Mouse (Mus musculus) right cerebral cortex, postnatal 4 days (tissue): Measurements from ENCODE around the gene Dpy19l1.

Experiments
- DNase-seq: peaks from one replicate; pipeline ENCODE4 v3.0.0-alpha.2; 2022

Dpy19l1 gene

GRCm38 (mm10) chr9:24503067-24503857 lies at the start of gene Dpy19l1:
Gene Dpy19l1 (minus strand): TSS chr9:24503140.
- DNase-seq: peak; percentile 89

DNA sequence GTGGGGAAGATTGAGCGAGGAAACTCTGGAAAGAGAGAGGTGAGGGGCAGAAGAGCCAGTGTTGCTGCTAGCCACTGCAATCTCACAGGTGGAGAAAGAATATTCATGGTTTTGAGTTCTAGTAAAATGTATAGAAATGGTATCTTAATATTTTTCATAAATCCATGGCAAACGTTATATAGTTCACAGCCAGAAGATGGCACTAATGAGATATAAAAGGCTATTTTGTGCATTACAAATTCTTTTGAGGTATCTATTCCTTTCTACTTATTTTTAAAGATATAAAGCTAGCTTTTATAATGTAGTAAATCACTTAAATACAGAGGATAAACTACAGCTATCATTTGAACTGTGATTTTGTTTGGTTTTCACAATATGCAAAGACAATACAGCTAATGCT lies 35.2 kb upstream of the Dpy19l1 start:
- DNase-seq: no peak

DNA sequence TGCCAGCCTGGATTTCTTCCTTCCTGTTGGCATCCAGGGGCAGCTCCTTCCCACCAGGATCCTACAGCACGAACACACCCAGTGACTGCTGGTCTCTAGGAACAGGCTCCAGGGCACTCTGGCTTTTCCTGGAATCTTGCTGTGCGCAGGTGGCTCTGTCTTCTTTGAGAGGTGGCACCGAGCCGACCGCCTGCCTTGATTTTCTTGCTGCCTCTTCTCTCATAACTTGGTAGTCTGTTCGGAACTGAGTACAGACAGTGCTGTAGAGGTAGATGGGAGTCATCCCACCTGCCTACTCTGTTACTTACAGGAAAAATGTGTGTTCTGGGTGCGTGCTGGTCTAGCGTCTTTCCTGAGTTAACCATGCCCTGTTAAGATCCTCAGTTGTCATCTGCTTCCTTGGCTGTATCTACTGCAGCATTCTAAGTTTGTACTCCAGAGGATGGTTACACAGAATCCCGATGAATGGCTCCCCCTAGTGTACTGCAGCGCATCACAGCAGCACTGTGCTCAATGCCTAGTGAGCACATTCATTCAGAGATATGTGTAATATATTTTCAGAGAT lies 13.7 kb upstream of the Dpy19l1 start:
- DNase-seq: peak; percentile 74

GRCm38 (mm10) chr9:24514078-24514469 lies 11.1 kb upstream of the Dpy19l1 start:
- DNase-seq: no peak

DNA sequence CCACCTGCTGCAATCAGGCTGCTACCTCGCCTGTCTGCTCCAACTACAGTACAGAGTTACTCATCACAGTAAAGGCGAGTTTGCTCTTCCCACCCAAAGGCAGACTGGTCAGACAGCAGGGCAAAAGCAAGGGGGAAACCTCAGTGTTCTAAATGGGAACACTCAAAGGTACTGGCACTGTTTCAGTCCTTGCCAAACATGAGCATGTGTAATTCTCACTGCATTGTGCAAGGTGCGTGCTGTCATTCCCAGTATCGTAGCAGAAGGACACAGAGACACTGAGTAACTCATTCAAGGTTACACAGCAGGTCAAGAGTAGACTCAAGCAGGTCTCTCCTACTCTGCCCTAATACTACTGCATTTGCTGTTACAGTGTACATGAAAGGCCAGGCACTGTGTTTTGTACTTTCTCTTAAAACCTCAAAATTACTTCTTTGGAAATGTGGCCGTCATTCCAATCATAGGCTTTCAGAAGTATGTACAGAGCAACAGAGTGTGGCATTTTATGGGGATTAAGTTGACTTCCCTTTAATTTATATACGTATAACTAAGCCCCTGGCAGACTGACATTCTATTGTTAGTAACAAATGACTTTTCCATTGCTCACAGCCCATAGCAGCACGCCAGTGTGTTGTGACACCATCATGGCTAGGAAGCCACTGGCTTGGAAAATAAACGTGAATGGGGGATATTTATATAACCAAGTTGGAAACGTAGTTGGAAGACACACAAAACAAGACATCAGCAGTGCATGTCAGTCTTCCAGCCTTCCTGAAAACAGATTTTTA lies 10.5 kb upstream of the Dpy19l1 start:
- no peak for DNase-seq

- DNase-seq: no peak
These were observed 9.2 kb upstream of the Dpy19l1 start for GRCm38 (mm10) chr9:24512121-24512539.

- DNase-seq: no peak
These were observed 8.6 kb upstream of the Dpy19l1 start for GRCm38 (mm10) chr9:24511371-24512120.

GRCm38 (mm10) chr9:24508880-24509279 lies 5.9 kb upstream of the Dpy19l1 start:
- DNase-seq: no peak

GRCm38 (mm10) chr9:24506510-24506909 lies 3.6 kb upstream of the Dpy19l1 start:
- DNase-seq: no peak

DNA sequence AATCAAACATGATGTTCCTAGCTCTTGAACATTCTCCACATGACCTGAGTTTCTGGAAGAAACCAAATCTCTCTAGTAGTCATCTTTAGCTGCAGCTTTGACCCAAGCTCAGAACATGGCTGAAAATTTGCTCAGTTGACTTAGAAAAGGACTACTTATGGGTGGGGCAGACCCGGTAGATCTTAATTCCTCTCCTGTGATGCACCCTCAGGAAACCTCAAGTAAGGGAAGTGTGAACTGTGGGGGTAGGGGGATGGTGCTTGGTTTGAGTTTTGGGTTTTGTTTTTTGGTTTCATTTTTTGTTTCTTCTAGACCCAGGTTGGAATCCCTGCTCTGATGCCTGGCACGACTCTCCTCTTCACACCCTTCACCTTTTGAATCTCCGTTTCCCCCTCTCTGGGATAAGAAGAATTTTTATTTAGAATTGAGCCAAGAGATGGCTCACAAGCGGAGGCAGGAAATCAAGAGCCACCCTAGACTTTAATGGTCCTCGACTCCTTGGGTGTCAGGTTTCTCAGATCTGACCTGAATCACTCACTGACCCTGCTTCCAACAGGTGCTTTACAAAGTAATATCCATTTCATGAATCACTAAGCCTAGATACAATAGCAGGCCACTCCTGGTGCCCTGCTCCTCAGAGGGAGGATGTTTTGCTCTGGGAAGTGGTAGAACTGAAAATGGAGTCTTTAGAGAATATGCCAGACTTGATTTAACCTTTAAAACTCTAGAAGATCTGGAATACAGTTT lies 2.2 kb upstream of the Dpy19l1 start:
- no peak for DNase-seq

DNA sequence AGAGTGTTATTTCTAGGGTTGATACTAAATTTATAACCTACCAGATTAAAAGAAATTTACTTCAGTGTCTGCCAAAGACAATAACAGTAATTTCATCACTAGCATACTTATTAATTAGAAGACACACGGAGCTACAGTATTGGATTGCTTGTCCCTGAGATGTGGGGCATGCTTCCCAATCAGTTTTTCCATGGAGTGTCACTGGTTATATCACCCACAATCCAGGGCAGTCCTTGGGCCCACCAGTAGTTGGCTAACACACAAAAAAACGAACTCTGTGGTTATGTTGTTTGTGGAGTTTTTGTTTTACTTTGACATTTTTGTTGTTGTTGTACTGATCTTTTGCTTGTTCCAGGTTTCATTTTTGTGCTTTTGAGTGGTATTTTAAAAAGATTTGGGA lies 1.4 kb upstream of the Dpy19l1 start:
- no peak for DNase-seq

DNA sequence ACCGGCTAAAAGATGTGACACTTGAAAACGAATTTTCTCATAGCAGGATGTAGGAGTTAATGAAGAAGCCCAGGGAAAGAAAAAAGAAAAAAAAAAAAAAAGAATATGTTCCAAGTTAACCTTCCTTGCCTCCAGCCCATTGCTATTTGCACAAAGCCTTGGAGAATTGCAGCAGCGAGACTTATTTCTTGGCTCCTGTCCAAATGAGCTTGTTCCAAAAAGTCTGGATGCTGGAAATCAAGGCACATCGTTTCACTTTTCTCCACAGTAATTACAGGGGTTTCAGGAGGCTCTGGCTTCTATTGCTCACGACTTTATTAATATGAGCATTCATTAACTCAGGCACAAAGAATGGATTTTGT lies 899 bp upstream of the Dpy19l1 start:
- no peak for DNase-seq

DNA sequence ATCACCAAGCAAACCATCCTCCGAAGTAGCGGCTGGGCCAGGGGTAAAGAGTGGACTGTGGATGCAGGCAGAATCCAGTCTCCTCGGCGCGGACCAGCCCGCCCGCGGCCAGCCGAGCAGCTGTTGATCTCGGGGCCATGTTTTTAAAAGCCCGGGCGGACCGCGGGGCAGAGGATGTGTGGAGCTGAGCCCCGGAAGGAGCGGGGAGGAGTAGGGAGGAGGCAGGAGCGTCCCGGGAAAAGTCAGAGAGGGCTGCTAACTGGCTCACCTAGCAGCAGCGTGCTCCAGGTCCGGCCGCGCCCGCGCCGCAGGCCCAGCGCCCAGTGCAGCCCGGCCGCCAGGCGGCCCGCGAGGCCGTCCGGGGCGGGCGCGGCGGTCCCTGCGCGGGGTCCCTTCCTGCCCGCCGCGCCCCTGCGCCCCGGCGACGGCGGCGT lies 352 bp downstream of the Dpy19l1 start:
- DNase-seq: peak; percentile 44

DNA sequence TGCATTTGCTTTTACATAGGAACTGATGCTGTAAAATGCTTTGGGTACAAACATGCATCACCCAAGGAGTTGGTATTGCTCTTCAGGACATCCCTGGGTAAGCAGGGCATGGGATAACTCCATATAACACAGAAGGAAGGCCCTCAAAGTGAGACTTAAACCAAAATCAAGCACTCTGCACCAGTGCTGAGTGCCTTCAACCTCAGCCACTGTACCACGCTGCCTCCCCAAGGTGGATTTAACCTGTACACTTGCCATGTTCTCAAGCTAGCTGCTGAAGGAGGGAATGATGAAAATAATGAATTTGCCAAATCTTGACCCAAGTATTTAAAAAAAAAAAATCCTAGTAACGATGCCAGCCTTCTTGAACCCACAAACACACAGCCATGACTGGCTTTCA lies 1.3 kb downstream of the Dpy19l1 start:
- no peak for DNase-seq

GRCm38 (mm10) chr9:24496226-24496625 lies 6.7 kb downstream of the Dpy19l1 start:
- no peak for DNase-seq

DNA sequence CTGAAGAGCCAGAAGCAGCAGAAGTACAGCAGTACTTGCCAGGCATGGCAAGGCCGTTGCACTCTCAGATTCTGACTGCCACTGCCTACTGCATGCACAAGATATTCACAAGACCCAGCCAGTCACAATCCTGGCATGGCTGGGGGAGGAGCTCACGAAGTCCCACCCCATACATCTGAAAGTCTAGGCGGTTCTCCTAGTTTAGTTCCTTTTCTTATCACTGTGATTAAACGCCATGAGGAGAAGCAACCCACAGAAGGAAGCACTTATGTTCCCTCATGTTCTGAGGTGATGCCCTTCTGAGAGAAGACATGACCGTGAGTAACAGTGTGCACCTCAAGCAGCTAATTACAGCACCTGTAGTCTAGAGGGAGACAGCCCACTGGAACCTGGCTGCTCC lies 12.4 kb downstream of the Dpy19l1 start:
- no peak for DNase-seq

- no peak for DNase-seq
These were observed 14.4 kb downstream of the Dpy19l1 start for GRCm38 (mm10) chr9:24488425-24489104.

- no peak for DNase-seq
These were observed 20.6 kb downstream of the Dpy19l1 start for GRCm38 (mm10) chr9:24482375-24482774.

DNA sequence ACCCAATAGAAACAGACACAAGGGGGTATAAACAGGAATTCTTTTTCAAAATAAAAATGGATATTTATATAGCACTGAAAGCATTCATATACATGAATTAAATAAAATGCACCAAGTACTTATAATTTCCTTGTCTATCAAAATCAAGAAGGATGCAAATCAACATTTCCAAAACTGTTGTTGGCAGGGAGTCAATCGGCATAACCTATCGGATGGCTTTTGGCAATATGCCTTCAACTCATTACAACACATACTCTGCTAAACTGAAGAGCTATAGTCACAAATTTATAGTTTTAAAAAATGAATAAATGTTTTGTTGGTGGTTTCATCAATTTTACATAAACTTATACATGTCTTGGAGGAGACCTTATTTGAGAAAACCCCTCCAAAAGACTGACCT lies 25.7 kb downstream of the Dpy19l1 start:
- no peak for DNase-seq

GRCm38 (mm10) chr9:24473824-24474223 lies 29.1 kb downstream of the Dpy19l1 start:
- DNase-seq: no peak

DNA sequence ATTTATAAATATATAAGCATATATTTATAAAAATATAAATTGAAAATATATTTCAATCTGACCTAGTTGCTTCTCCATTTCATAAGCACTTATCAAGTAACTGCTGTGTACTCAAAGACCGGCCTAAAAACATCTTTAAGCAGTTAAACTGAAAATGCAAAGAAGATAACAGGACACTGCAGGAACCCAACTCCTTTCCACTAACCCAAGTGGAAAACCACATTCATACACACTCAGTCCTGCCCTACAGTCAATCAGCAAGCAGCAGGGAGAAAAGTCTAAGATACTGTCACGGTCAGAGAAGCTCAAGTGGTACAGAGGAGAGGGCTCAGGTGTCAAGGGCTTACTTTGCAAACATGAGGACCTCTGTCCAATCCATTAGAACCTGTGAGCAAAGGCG lies 30.4 kb downstream of the Dpy19l1 start:
- no peak for DNase-seq

- DNase-seq: no peak
These were observed 32.8 kb downstream of the Dpy19l1 start for GRCm38 (mm10) chr9:24470166-24470565.
